Mouse (Mus musculus) liver, embryonic 11.5 days (tissue): ENCODE results near the gene Slc39a11. TPM values are rescaled to one million over a fixed set of nuclear protein-coding genes. Genes with fewer than 3 reads are reported as not detected.

Experiments
- ATAC-seq: fragments of 200-750 bp; cut with Nextera tagmentation; replicated peaks from 2 replicates; pipeline ENCODE4 v1.8.0; 2017; ENCODE audit warnings: moderate number of reproducible peaks, mild to moderate bottlenecking, moderate TSS enrichment, moderate library complexity; ENCODE audit not compliant: low FRiP score
- DNase-seq: peaks from one replicate; pipeline ENCODE4 v3.0.0-alpha.2; 2017; ENCODE audit warnings: low spot score
- H3K27ac ChIP-seq: fragments of 300-500 bp; sonication (generic); 2 replicates; pipeline ENCODE4 v1.5.1; 2014; ENCODE audit warnings: mild to moderate bottlenecking, low read depth, low read length, control low read depth
- H3K27me3 ChIP-seq: fragments of 300-500 bp; sonication (generic); replicated peaks from 2 replicates; pipeline ENCODE4 v1.6.1; 2014; ENCODE audit warnings: low read length, mixed read lengths; ENCODE audit not compliant: control insufficient read depth, insufficient read depth
- H3K36me3 ChIP-seq: fragments of 300-500 bp; sonication (generic); 2 replicates; pipeline ENCODE4 v1.6.1; 2014; ENCODE audit warnings: mild to moderate bottlenecking, low read length, moderate library complexity, mixed read lengths; ENCODE audit not compliant: control insufficient read depth, insufficient read depth
- H3K4me1 ChIP-seq: fragments of 300-500 bp; sonication (generic); replicated peaks from 2 replicates; pipeline ENCODE4 v1.6.1; 2014; ENCODE audit warnings: low read length, mixed read lengths; ENCODE audit not compliant: control insufficient read depth, insufficient read depth
- H3K4me2 ChIP-seq: fragments of 300-500 bp; sonication (generic); 2 replicates; pipeline ENCODE4 v1.6.1; 2014; ENCODE audit warnings: mild to moderate bottlenecking, control low read depth, moderate library complexity
- H3K4me3 ChIP-seq: fragments of 300-500 bp; sonication (generic); 2 replicates; pipeline ENCODE4 v1.5.1; 2014; ENCODE audit warnings: low read depth, low read length, control low read depth
- H3K9ac ChIP-seq: fragments of 300-500 bp; sonication (generic); 2 replicates; pipeline ENCODE4 v1.6.1; 2014; ENCODE audit warnings: low read depth, low read length, control low read depth
- H3K9me3 ChIP-seq: fragments of 300-500 bp; sonication (generic); 2 replicates; pipeline ENCODE4 v1.6.1; 2016; ENCODE audit warnings: low read length, inconsistent platforms, mixed read lengths; ENCODE audit not compliant: control insufficient read depth
- WGBS: fragments of 180-500 bp; shearing (Covaris S2); extraction: QIAGEN DNeasy Blood & Tissue Kit; methylation state at CpG from one replicate; pipeline ENCODE4 v1.1.7; 2014; 5-methylcytosine and 5-hydroxymethylcytosine counted together
- polyA plus RNA-seq: library from polyadenylated mRNA; unstranded; fragments of >200 nt; fragmentation: Nextera tagmentation; extraction: Ambion mirVana; gene quantifications from 2 replicates; pipeline ENCODE4 v1.2.1, GENCODE M21; 2014

The Slc39a11 gene
- polyA plus RNA-seq, 1 experiment from 2014 or later = 20.9 TPM

- H3K9me3 ChIP-seq = no peaks in the 10 kb centered on the region
- H3K36me3 ChIP-seq = no peaks in the 10 kb centered on the region; the same call in 1 of the 2 replicates
- H3K9ac ChIP-seq = no peak overlapping the region
- ATAC-seq (no peak), DNase-seq (no peak)
- no peak overlapping the region for H3K4me2 ChIP-seq
- peaks cover 2% of the 10 kb centered on the region; the same call in 1 of the 2 replicates for H3K4me1 ChIP-seq
- H3K4me3 ChIP-seq = no peak overlapping the region
- 75% methylated on average over 17 of the region's 17 CpGs for WGBS
- no peaks in the 10 kb centered on the region for H3K27me3 ChIP-seq
- no peak overlapping the region for H3K27ac ChIP-seq
Measured at GRCm38 (mm10) chr11:113520851-113521461, 128.9 kb downstream of the Slc39a11 start.

GRCm38 (mm10) chr11:113520373-113520772, 129.5 kb downstream of the Slc39a11 start:
- Histone ChIP-seq H3K4me3 (no peak overlapping the region), H3K9me3 (no peaks in the 10 kb centered on the region), H3K9ac (no peak overlapping the region), H3K36me3 (no peaks in the 10 kb centered on the region; the same call in 1 of the 2 replicates), H3K4me1 (peaks cover 1% of the 10 kb centered on the region; the same call in 1 of the 2 replicates), H3K4me2 (no peak overlapping the region), H3K27me3 (no peaks in the 10 kb centered on the region), H3K27ac (no peak overlapping the region)
- WGBS = 75% methylated on average over 8 of the region's 8 CpGs
- ATAC-seq = no peak
- DNase-seq = no peak

- no peak for DNase-seq
- no peak for ATAC-seq
- Histone ChIP-seq H3K27ac (no peak overlapping the region), H3K9me3 (no peaks in the 10 kb centered on the region), H3K4me2 (no peak overlapping the region), H3K36me3 (no peaks in the 10 kb centered on the region; the same call in 1 of the 2 replicates), H3K9ac (no peak overlapping the region), H3K27me3 (no peaks in the 10 kb centered on the region), H3K4me1 (no peaks in the 10 kb centered on the region; the same call in 1 of the 2 replicates), H3K4me3 (no peak overlapping the region)
- 77% methylated on average over 7 of the region's 7 CpGs for WGBS
Measured at GRCm38 (mm10) chr11:113519973-113520372, 129.9 kb downstream of the Slc39a11 start.

GRCm38 (mm10) chr11:113518176-113518575, 131.7 kb downstream of the Slc39a11 start:
- no peaks in the 10 kb centered on the region for H3K27me3 ChIP-seq
- H3K9me3 ChIP-seq = no peaks in the 10 kb centered on the region
- DNase-seq = no peak
- H3K36me3 ChIP-seq = no peaks in the 10 kb centered on the region; the same call in 1 of the 2 replicates
- no peak overlapping the region for H3K4me2 ChIP-seq
- no peak for ATAC-seq
- no peak overlapping the region for H3K27ac ChIP-seq
- no peak overlapping the region for H3K9ac ChIP-seq
- H3K4me1 ChIP-seq = no peaks in the 10 kb centered on the region; the same call in 1 of the 2 replicates
- WGBS = 89% methylated on average over 7 of the region's 7 CpGs
- no peak overlapping the region for H3K4me3 ChIP-seq

GRCm38 (mm10) chr11:113516156-113516555, 133.7 kb downstream of the Slc39a11 start:
- Histone ChIP-seq H3K4me1 (peaks cover 8% of the 10 kb centered on the region), H3K9me3 (no peaks in the 10 kb centered on the region), H3K27me3 (no peaks in the 10 kb centered on the region), H3K4me2 (no peak overlapping the region), H3K4me3 (no peak overlapping the region), H3K36me3 (no peaks in the 10 kb centered on the region), H3K9ac (no peak overlapping the region), H3K27ac (no peak overlapping the region)
- DNase-seq (no peak), ATAC-seq (no peak)
- WGBS = 81% methylated on average over 10 of the region's 10 CpGs

GRCm38 (mm10) chr11:113512976-113513375, 136.9 kb downstream of the Slc39a11 start:
- Histone ChIP-seq H3K27ac (no peak overlapping the region), H3K4me3 (no peak overlapping the region), H3K27me3 (no peaks in the 10 kb centered on the region), H3K4me1 (peaks cover 18% of the 10 kb centered on the region), H3K9me3 (no peaks in the 10 kb centered on the region), H3K9ac (no peak overlapping the region), H3K36me3 (no peaks in the 10 kb centered on the region), H3K4me2 (no peak overlapping the region)
- DNase-seq (no peak), ATAC-seq (no peak)
- WGBS = 89% methylated on average over 10 of the region's 10 CpGs

- Histone ChIP-seq H3K4me1 (peaks cover 18% of the 10 kb centered on the region), H3K9ac (no peak overlapping the region), H3K27ac (no peak overlapping the region), H3K9me3 (no peaks in the 10 kb centered on the region), H3K36me3 (no peaks in the 10 kb centered on the region), H3K27me3 (no peaks in the 10 kb centered on the region), H3K4me2 (peak overlapping the region; percentile 21), H3K4me3 (no peak overlapping the region)
- 77% methylated on average over 7 of the region's 7 CpGs for WGBS
- ATAC-seq = peak; percentile 81
- peak; percentile 51 for DNase-seq
Measured at GRCm38 (mm10) chr11:113512150-113512549, 137.7 kb downstream of the Slc39a11 start.

GRCm38 (mm10) chr11:113510969-113511625, 138.8 kb downstream of the Slc39a11 start:
- H3K9ac ChIP-seq = peak overlapping the region; percentile 38
- no peaks in the 10 kb centered on the region for H3K36me3 ChIP-seq
- no peaks in the 10 kb centered on the region for H3K27me3 ChIP-seq
- H3K27ac ChIP-seq = peak overlapping the region; percentile 57
- H3K4me3 ChIP-seq = no peak overlapping the region
- 57% methylated on average over 11 of the region's 11 CpGs for WGBS
- peaks cover 18% of the 10 kb centered on the region for H3K4me1 ChIP-seq
- ATAC-seq (peak; percentile 75), DNase-seq (no peak)
- peak overlapping the region; percentile 38 for H3K4me2 ChIP-seq
- H3K9me3 ChIP-seq = no peaks in the 10 kb centered on the region

- Histone ChIP-seq H3K36me3 (no peaks in the 10 kb centered on the region), H3K9me3 (no peaks in the 10 kb centered on the region), H3K4me3 (no peak overlapping the region), H3K4me1 (peaks cover 22% of the 10 kb centered on the region), H3K9ac (no peak overlapping the region), H3K4me2 (peak overlapping the region; percentile 38), H3K27ac (no peak overlapping the region), H3K27me3 (no peaks in the 10 kb centered on the region)
- DNase-seq (no peak), ATAC-seq (no peak)
- WGBS = 68% methylated on average over 7 of the region's 7 CpGs
Measured at GRCm38 (mm10) chr11:113510249-113510648, 139.6 kb downstream of the Slc39a11 start.
